Mouse (Mus musculus): ENCODE results near the gene Tbcel. TPM values are rescaled to one million over a fixed set of nuclear protein-coding genes. Genes with fewer than 3 reads are reported as not detected.

Gene Tbcel
- total and polyA plus RNA-seq, 3 experiments = 13.8 to 39.8 (median 20.4) TPM

DNA sequence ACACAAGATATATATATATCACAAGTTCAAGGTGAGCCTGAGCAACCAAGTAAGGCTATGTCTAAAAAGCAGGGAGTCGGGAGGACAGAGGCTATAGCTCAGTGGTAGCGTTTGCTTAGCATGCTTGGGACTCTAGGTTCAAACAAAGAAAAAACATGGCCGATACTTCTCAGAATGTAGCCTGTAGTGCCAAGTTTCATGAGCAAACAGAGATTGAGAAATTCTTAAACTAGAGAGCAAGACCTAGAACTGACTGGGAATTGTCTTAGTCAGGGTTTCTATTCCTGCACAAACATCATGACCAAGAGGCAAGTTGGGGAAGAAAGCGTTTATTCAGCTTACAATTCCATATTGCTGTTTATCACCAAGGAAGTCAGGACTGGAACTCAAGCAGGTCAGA, 31.4 kb downstream of the Tbcel start:
- DNase-seq (ENCODE audit: low read depth, low spot score) = no peak
- no peaks in the 10 kb centered on the region for H3K27me3 ChIP-seq (ENCODE audit: control insufficient read depth in 1 of 2, insufficient read depth in 2 of 2, low read length in 2 of 2)
- no peak overlapping the region for H3K9ac ChIP-seq (ENCODE audit: control insufficient read depth, low read depth, low read length, poor library complexity, severe bottlenecking)
- H3K4me3 ChIP-seq (ENCODE audit: control insufficient read depth in 1 of 2, insufficient read depth in 1 of 2, low read depth in 2 of 2, low read length in 2 of 2) = no peak overlapping the region
- H3K36me3 ChIP-seq (ENCODE audit: control insufficient read depth in 1 of 2, insufficient read depth in 2 of 2, low read length in 2 of 2) = peaks cover 0 to 11% of the 10 kb centered on the region in 2 experiments; a peak in 2 of 4 replicates
- H3K79me2 ChIP-seq (ENCODE audit: control insufficient read depth, insufficient read depth, low read length, poor library complexity) = peaks cover 4% of the 10 kb centered on the region; the same call in 1 of the 2 replicates
- H3K9me3 ChIP-seq (replicated peaks; ENCODE audit: insufficient read depth, low read length) = no peaks in the 10 kb centered on the region
- H3K27ac ChIP-seq (ENCODE audit: control insufficient read depth, low read depth, low read length) = no peak overlapping the region
- H3K4me1 ChIP-seq (ENCODE audit: control insufficient read depth in 1 of 2, insufficient read depth in 2 of 2, low read length in 2 of 2) = peaks cover 14 to 25% of the 10 kb centered on the region in 2 experiments
- no peak for TF ChIP-seq MAX (IDR thresholded peaks at IDR 0.05; ENCODE audit: low read length)
- TF ChIP-seq E2F4 (IDR thresholded peaks at IDR 0.05; ENCODE audit: borderline replicate concordance, low read depth, low read length) = no peak
- TF ChIP-seq JUND (IDR thresholded peaks at IDR 0.05; ENCODE audit: low read depth, low read length) = no peak
- TF ChIP-seq USF2 (IDR thresholded peaks at IDR 0.05; ENCODE audit: borderline replicate concordance in 1 of 2, insufficient read depth in 1 of 2, low read depth in 1 of 2, low read length in 2 of 2) = no peak
- TF ChIP-seq TAL1 (IDR thresholded peaks at IDR 0.05; ENCODE audit: low read length) = no peak
- TF ChIP-seq MYC (IDR thresholded peaks at IDR 0.05; ENCODE audit: low read depth, low read length) = no peak

DNA sequence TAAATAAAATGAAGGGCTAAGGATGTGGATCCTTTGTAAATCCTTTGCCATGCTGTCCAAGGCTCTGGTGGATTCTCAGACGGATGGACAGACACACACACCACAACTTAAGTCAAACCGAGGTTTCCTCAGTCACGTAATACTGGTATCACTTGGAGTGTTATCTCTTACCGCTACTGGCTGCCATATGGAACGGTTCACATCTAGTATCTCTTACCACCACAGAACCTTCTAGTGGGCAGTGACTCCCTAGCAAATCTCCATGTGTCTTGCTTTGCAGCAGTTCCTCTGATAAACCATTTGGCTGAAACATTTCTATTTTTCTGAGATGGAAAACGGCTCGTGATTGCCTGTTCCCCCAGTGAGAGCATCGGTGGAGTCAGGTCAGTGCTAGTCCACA, 33.4 kb downstream of the Tbcel start:
- DNase-seq (ENCODE audit: low read depth, low spot score) = peak; percentile 71
- no peak for TF ChIP-seq MYC (IDR thresholded peaks at IDR 0.05; ENCODE audit: low read depth, low read length)
- no peak for TF ChIP-seq BHLHE40 (IDR thresholded peaks at IDR 0.05; ENCODE audit: borderline replicate concordance, low read depth, low read length)
- TF ChIP-seq RCOR1 (IDR thresholded peaks at IDR 0.05; ENCODE audit: low read depth, low read length) = peak; percentile 77
- peak; percentile 53 for TF ChIP-seq MXI1 (IDR thresholded peaks at IDR 0.05; ENCODE audit: low read depth, low read length)
- 0 out of 2 replicates have a peak, but pooled peaks have one; percentile 16 for TF ChIP-seq HCFC1 (IDR thresholded peaks at IDR 0.05; ENCODE audit: low read depth, low read length)
- no peak for TF ChIP-seq TBP (IDR thresholded peaks at IDR 0.05; ENCODE audit: low read depth, low read length)
- peak; percentile 77 for TF ChIP-seq GATA1 (IDR thresholded peaks at IDR 0.05; ENCODE audit: low read depth, low read length)
- TF ChIP-seq USF1 (IDR thresholded peaks at IDR 0.05; ENCODE audit: low read depth, low read length) = no peak
- peak; percentile 87 for TF ChIP-seq ETS1 (IDR thresholded peaks at IDR 0.05; ENCODE audit: low read depth, low read length)
- peak; percentile 73 for TF ChIP-seq TCF12 (IDR thresholded peaks at IDR 0.05; ENCODE audit: low read depth, low read length)
- TF ChIP-seq EP300 (IDR thresholded peaks at IDR 0.05; ENCODE audit: low read depth in 1 of 2, low read length in 2 of 2) = peak; percentile 76 to 77
- TF ChIP-seq MYB (IDR thresholded peaks at IDR 0.05; ENCODE audit: low read depth, low read length) = peak; percentile 39; the same call in 1 of the 2 replicates
- TF ChIP-seq SIN3A (IDR thresholded peaks at IDR 0.05; ENCODE audit: low read length) = peak; percentile 59; the same call in 1 of the 2 replicates
- TF ChIP-seq TAL1 (IDR thresholded peaks at IDR 0.05; ENCODE audit: low read length) = peak; percentile 18; the same call in 1 of the 2 replicates
- peaks cover 18 to 34% of the 10 kb centered on the region in 2 experiments for H3K4me1 ChIP-seq (ENCODE audit: control insufficient read depth in 1 of 2, insufficient read depth in 2 of 2, low read length in 2 of 2)
- H3K27ac ChIP-seq (ENCODE audit: control insufficient read depth, low read depth, low read length) = no peak overlapping the region
- no peaks in the 10 kb centered on the region for H3K9me3 ChIP-seq (replicated peaks; ENCODE audit: insufficient read depth, low read length)
- H3K27me3 ChIP-seq (ENCODE audit: control insufficient read depth in 1 of 2, insufficient read depth in 2 of 2, low read length in 2 of 2) = no peaks in the 10 kb centered on the region
- peaks cover 14% of the 10 kb centered on the region for H3K79me2 ChIP-seq (ENCODE audit: control insufficient read depth, insufficient read depth, low read length, poor library complexity)
- peak overlapping the region in 1 of 2 experiments; percentile 35; a peak in 2 of 4 replicates for H3K4me3 ChIP-seq (ENCODE audit: control insufficient read depth in 1 of 2, insufficient read depth in 1 of 2, low read depth in 2 of 2, low read length in 2 of 2)
- H3K9ac ChIP-seq (ENCODE audit: control insufficient read depth, low read depth, low read length, poor library complexity, severe bottlenecking) = no peak overlapping the region
- peaks cover 0 to 20% of the 10 kb centered on the region in 2 experiments; a peak in 2 of 4 replicates for H3K36me3 ChIP-seq (ENCODE audit: control insufficient read depth in 1 of 2, insufficient read depth in 2 of 2, low read length in 2 of 2)

All from MEL (cell line).